Mouse (Mus musculus) liver, embryonic 15.5 days (tissue): ENCODE data around the gene Oaz2. TPM values are rescaled to one million over a fixed set of nuclear protein-coding genes. Genes with fewer than 3 reads are reported as not detected.

ENCODE experiments used
- ATAC-seq: fragments of 200-750 bp; cut with Nextera tagmentation; 2 replicates; pipeline ENCODE4 v1.8.0; 2017; ENCODE audit warnings: moderate number of reproducible peaks, mild to moderate bottlenecking, moderate library complexity; ENCODE audit not compliant: insufficient read depth
- H3K27ac ChIP-seq: fragments of 300-500 bp; sonication (generic); replicated peaks from 2 replicates; pipeline ENCODE4 v1.5.1; 2015; ENCODE audit warnings: mild to moderate bottlenecking, inconsistent platforms
- H3K27me3 ChIP-seq: fragments of 300-500 bp; sonication (generic); 2 replicates; pipeline ENCODE4 v1.6.1; 2015; ENCODE audit warnings: mild to moderate bottlenecking, inconsistent platforms
- H3K36me3 ChIP-seq: fragments of 300-500 bp; sonication (generic); replicated peaks from 2 replicates; pipeline ENCODE4 v1.6.1; 2015; ENCODE audit warnings: moderate library complexity, mild to moderate bottlenecking, inconsistent platforms
- H3K4me1 ChIP-seq: fragments of 300-500 bp; sonication (generic); replicated peaks from 2 replicates; pipeline ENCODE4 v1.6.1; 2015; ENCODE audit warnings: inconsistent platforms
- H3K4me2 ChIP-seq: fragments of 300-500 bp; sonication (generic); 2 replicates; pipeline ENCODE4 v1.6.1; 2015; ENCODE audit warnings: moderate library complexity, mild to moderate bottlenecking, inconsistent platforms
- H3K4me3 ChIP-seq: fragments of 300-500 bp; sonication (generic); replicated peaks from 2 replicates; pipeline ENCODE4 v1.5.1; 2015; ENCODE audit warnings: mild to moderate bottlenecking, inconsistent platforms
- H3K9ac ChIP-seq: fragments of 300-500 bp; sonication (generic); 2 replicates; pipeline ENCODE4 v1.6.1; 2015; ENCODE audit warnings: moderate library complexity, mild to moderate bottlenecking, inconsistent platforms
- H3K9me3 ChIP-seq: fragments of 300-500 bp; sonication (generic); replicated peaks from 2 replicates; pipeline ENCODE4 v1.6.1; 2016; ENCODE audit warnings: inconsistent platforms
- WGBS: fragments of 180-500 bp; shearing (Covaris S2); methylation state at CpG from one replicate; pipeline ENCODE4 v1.1.7; 2015; ENCODE audit warnings: mixed read lengths; ENCODE audit not compliant: insufficient replicate concordance; 5-methylcytosine and 5-hydroxymethylcytosine counted together
- polyA plus RNA-seq: library from polyadenylated mRNA; unstranded; fragments of >200 nt; fragmentation: Nextera tagmentation; extraction: Ambion mirVana; gene quantifications from 2 replicates; pipeline ENCODE4 v1.2.1, GENCODE M21; 2015

Oaz2 gene
- polyA plus RNA-seq, 1 experiment from 2014 or later, result 51.7 TPM

DNA sequence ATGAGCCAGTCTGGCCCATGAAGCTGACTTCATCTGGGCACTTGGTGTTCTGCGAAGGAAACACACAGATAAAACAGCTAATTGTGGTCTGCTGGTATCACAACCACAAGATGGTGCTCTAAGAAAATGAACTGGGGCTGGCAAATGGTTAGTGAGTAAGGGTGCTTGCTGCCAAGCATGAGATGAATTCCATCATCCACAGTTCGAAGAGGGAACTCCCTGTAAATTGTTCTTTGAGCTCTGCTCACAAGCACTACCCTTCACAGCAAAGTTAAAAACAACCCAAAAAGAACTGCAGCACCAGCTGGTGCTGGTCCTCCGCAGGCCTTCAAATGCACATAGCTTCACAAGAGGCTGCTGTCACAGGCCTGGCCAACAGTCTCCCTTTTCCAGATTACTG is 27.8 kb downstream of the Oaz2 start:
- H3K4me2 ChIP-seq, result no peak overlapping the region
- no peak overlapping the region for H3K27ac ChIP-seq
- H3K9me3 ChIP-seq, result no peaks in the 10 kb centered on the region
- no peak for ATAC-seq
- 65% methylated on average over 3 of the region's 3 CpGs for WGBS
- no peak overlapping the region for H3K4me3 ChIP-seq
- H3K36me3 ChIP-seq, result peaks cover 68% of the 10 kb centered on the region
- H3K9ac ChIP-seq, result no peak overlapping the region
- H3K4me1 ChIP-seq, result peaks cover 11% of the 10 kb centered on the region
- H3K27me3 ChIP-seq, result no peaks in the 10 kb centered on the region

DNA sequence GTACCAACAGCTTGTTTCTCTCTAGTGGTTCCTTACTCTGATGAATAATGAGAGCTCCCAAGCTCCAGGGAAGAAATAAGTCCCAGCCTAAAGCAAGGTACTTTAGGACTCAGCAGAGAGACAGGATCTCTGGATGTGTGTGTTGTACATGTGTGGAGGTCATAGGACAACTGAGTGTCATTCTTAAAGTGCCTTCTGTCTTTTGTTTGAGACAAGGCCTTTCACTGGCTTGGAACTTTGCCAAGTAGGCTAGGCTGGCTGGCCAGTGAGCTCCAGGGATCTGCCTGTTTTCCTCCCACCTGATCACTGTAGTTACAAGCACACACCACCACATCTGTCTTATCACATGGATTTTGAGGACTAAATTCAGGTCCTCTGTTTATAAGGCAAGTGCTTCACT is 28.5 kb downstream of the Oaz2 start:
- Histone ChIP-seq H3K4me2 (no peak overlapping the region), H3K36me3 (peaks cover 70% of the 10 kb centered on the region), H3K9me3 (no peaks in the 10 kb centered on the region), H3K4me1 (peaks cover 11% of the 10 kb centered on the region), H3K27me3 (no peaks in the 10 kb centered on the region), H3K4me3 (no peak overlapping the region), H3K27ac (no peak overlapping the region), H3K9ac (no peak overlapping the region)
- no peak for ATAC-seq

DNA sequence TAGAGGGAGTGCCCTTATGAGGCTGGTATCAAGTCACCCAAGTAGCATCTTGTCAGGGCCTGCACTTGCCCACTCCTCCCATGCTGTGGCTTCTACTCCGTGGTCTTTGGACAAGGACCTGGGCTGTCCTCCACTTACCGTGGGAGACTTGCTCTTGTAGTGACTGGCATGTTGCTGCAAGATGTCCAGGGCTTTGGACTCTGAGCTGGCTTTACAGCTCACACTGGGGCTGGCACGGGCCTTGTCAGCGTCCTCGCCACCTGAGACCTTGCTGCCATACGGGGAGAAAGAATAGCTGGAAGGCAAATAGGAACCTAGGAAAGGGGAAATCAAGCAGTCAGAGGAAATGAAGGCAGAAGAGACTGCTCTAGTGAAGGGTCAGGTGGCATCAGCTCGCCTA is 29.6 kb downstream of the Oaz2 start:
- 70% methylated on average over 7 of the region's 7 CpGs for WGBS

DNA sequence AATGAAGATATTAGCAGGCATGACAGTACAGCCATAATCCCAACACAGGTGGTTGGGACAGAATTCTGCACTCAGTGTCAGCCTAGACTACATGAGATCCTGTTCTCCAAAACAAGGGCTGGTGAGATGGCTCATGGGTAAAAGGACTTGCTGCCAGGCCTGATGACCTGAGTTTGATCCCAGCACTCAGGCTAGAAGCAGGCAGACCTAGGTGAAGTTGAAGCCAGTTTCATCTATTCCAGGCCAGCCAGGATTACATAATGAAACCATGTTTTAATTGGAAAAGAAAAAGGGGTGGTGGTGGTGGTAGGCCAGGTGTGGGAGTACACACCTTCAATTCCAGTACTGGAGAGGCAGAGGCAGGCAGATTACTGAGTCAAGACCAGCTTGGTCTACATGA is 30.2 kb downstream of the Oaz2 start:
- Histone ChIP-seq H3K4me1 (peaks cover 7% of the 10 kb centered on the region), H3K4me3 (no peak overlapping the region), H3K36me3 (peaks cover 83% of the 10 kb centered on the region), H3K27me3 (no peaks in the 10 kb centered on the region), H3K9ac (no peak overlapping the region), H3K4me2 (no peak overlapping the region), H3K9me3 (no peaks in the 10 kb centered on the region), H3K27ac (no peak overlapping the region)
- ATAC-seq, result no peak

More for the DNA sequence above, 29.6 kb downstream of the Oaz2 start:
- Histone ChIP-seq H3K9me3 (no peaks in the 10 kb centered on the region), H3K27ac (no peak overlapping the region), H3K9ac (no peak overlapping the region), H3K4me2 (no peak overlapping the region), H3K27me3 (no peaks in the 10 kb centered on the region), H3K4me3 (no peak overlapping the region), H3K4me1 (peaks cover 11% of the 10 kb centered on the region), H3K36me3 (peaks cover 77% of the 10 kb centered on the region)
- no peak for ATAC-seq

DNA sequence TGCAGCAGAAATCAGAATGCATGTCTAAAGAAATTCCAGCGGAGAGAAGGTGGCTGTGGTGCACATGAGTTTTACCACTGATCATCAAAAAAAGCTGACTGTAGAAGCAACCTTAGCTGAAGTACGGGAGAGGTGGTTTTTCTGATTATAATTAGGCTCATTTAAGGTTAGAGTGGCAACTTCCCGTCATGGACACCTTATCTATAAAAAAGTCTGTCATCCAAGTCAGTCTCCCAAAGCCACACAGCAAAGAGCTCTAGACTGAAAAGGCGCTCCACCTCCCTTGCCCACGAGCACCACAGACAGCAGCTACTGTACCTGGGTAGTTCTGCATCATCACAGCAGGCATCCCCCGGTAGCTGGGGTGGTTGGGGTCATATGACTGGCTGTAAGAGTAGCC is 32.7 kb downstream of the Oaz2 start:
- 41% methylated on average over 6 of the region's 6 CpGs for WGBS
- H3K4me2 ChIP-seq, result no peak overlapping the region
- no peak overlapping the region for H3K27ac ChIP-seq
- ATAC-seq, result no peak
- H3K9me3 ChIP-seq, result no peaks in the 10 kb centered on the region
- H3K36me3 ChIP-seq, result peaks cover 79% of the 10 kb centered on the region
- no peaks in the 10 kb centered on the region for H3K4me1 ChIP-seq
- H3K4me3 ChIP-seq, result no peak overlapping the region
- H3K9ac ChIP-seq, result no peak overlapping the region
- H3K27me3 ChIP-seq, result no peaks in the 10 kb centered on the region

DNA sequence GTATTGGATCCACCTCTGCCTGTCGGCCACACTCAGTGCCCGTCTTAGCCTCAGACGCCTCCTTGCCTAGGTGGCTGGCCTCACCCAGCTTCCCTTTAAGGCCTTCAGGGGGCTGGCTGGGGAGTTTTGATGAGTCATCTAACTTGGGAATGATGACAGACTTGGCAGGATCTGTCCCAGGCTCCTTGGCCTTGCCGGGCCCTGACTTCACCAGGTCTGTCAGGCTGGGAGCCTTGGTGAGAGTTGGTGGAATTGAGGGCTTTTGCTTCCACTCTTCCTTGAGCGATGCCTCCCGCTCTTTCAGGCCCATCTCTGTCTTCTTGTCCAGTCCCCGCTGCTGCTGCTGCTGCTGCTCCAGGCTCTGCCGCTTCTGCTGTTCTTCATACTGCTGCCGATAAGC is 34.5 kb downstream of the Oaz2 start:
- Histone ChIP-seq H3K4me1 (no peaks in the 10 kb centered on the region), H3K27ac (no peak overlapping the region), H3K9ac (no peak overlapping the region), H3K36me3 (peaks cover 62% of the 10 kb centered on the region), H3K4me3 (no peak overlapping the region), H3K4me2 (no peak overlapping the region), H3K27me3 (no peaks in the 10 kb centered on the region), H3K9me3 (no peaks in the 10 kb centered on the region)
- ATAC-seq, result no peak
- WGBS, result 86% methylated on average over 9 of the region's 9 CpGs

DNA sequence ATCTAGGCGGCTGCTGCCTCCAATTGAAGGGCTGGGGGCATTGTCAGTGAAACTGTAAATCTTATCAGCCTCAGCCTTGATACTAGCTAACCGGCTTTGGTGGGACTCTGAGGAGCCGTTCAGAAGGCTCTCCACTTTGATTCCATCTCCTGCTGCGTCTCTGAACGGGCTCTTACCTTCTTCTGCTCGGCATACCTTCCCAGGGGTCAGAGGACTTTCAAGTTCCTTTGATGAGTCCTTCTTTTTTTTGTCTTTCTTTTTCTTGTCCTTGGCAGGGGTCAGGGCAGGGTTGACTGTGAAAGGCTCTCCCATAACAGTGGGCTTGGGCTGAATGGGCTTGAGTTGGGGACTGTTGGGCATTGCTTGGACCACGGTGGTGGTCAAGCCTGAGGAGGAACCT is 35.4 kb downstream of the Oaz2 start:
- Histone ChIP-seq H3K27me3 (no peaks in the 10 kb centered on the region), H3K9me3 (no peaks in the 10 kb centered on the region), H3K9ac (no peak overlapping the region), H3K4me3 (no peak overlapping the region), H3K27ac (no peak overlapping the region), H3K4me2 (no peak overlapping the region), H3K4me1 (no peaks in the 10 kb centered on the region), H3K36me3 (peaks cover 56% of the 10 kb centered on the region)
- WGBS, result 84% methylated on average over 7 of the region's 7 CpGs
- ATAC-seq, result no peak

DNA sequence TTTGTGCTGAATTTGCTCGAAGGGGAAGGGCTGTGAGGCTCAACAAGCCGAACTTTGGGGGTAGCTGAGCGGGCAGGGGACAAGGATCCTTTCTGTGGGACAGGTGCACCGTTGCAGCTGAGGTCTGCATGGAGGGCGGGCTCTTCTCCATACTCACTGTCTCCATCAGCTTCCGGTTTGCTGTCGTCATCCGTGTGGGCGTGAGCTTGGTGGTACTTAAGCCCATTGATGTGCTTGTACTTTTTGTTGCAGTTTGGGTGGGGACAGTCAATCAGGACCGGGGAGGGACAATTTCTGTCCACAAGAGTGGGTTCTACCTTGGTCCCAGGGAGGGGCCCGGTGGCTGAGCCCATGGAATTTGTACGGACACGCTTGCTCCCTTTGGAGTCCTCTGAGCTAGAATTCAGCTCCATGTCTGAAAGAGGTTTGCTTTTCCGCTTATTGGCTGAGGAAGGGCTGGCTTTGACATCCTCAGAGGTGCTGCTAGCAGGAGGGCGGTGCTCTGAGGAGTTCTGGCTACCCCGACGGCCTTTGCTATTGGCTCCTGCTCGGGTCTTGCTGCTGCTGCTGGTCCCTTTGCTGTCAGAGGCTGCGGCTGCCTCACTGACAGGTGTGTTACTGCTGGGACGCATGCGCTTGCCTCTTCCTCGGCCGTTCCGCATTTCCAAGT is 36.3 kb downstream of the Oaz2 start:
- H3K4me3 ChIP-seq, result no peak overlapping the region
- no peak overlapping the region for H3K27ac ChIP-seq
- H3K36me3 ChIP-seq, result peaks cover 49% of the 10 kb centered on the region
- ATAC-seq, result no peak
- H3K9ac ChIP-seq, result no peak overlapping the region
- H3K4me1 ChIP-seq, result no peaks in the 10 kb centered on the region
- H3K4me2 ChIP-seq, result no peak overlapping the region
- no peaks in the 10 kb centered on the region for H3K27me3 ChIP-seq
- no peaks in the 10 kb centered on the region for H3K9me3 ChIP-seq
- 85% methylated on average over 24 of the region's 24 CpGs for WGBS

DNA sequence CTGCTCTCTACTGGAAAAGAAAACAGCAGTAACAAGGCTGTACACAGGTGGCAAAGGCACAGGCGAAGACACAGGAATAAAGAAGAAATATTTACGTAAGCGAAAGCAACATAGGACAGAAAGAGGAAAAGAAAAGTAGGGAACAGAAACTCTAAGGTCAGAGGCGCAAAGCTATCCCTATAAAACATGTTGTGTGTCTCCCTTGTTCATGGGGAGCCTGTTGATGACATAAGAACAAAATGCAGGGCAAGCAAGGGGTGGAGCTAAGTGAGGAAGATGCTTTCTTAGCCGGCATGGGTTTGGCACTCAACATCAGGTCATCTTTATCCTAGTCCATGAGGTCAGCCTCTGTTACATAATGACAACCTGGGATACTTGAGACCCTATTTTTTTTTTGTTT is 50.4 kb downstream of the Oaz2 start:
- H3K9ac ChIP-seq, result no peak overlapping the region
- no peak overlapping the region for H3K27ac ChIP-seq
- 77% methylated on average over 5 of the region's 5 CpGs for WGBS
- H3K4me3 ChIP-seq, result no peak overlapping the region
- H3K27me3 ChIP-seq, result no peaks in the 10 kb centered on the region
- 0 out of 2 replicates have a peak, but pooled peaks cover 6% of the 10 kb centered on the region for H3K4me1 ChIP-seq
- no peak overlapping the region for H3K4me2 ChIP-seq
- ATAC-seq, result no peak
- no peaks in the 10 kb centered on the region for H3K36me3 ChIP-seq
- no peaks in the 10 kb centered on the region for H3K9me3 ChIP-seq

DNA sequence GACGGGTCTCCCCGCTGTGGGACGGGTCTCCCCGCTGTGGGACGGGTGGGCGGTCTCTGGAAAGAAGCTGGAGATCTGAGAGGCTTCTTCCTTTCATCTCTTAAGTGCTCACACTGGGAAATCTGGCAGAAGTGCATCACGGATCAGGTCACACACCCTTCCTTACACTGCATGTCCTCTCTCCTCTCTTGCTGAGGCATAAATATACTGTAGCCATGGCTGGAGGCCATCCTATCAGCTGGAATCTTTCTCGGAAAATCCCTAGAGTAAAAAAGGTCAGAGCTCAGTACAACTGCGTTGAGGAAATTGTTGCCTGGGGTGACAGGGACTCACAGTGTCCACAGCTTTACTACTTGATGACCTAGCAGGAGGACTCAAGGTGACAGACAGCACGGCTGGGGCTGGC is 53.4 kb downstream of the Oaz2 start:
- H3K4me1 ChIP-seq, result peaks cover 11% of the 10 kb centered on the region; the same call in 1 of the 2 replicates
- 63% methylated on average over 10 of the region's 10 CpGs for WGBS
- no peak overlapping the region for H3K4me3 ChIP-seq
- H3K27me3 ChIP-seq, result no peaks in the 10 kb centered on the region
- no peaks in the 10 kb centered on the region for H3K36me3 ChIP-seq
- no peak overlapping the region for H3K27ac ChIP-seq
- ATAC-seq, result no peak
- H3K4me2 ChIP-seq, result no peak overlapping the region
- no peak overlapping the region for H3K9ac ChIP-seq
- H3K9me3 ChIP-seq, result no peaks in the 10 kb centered on the region

DNA sequence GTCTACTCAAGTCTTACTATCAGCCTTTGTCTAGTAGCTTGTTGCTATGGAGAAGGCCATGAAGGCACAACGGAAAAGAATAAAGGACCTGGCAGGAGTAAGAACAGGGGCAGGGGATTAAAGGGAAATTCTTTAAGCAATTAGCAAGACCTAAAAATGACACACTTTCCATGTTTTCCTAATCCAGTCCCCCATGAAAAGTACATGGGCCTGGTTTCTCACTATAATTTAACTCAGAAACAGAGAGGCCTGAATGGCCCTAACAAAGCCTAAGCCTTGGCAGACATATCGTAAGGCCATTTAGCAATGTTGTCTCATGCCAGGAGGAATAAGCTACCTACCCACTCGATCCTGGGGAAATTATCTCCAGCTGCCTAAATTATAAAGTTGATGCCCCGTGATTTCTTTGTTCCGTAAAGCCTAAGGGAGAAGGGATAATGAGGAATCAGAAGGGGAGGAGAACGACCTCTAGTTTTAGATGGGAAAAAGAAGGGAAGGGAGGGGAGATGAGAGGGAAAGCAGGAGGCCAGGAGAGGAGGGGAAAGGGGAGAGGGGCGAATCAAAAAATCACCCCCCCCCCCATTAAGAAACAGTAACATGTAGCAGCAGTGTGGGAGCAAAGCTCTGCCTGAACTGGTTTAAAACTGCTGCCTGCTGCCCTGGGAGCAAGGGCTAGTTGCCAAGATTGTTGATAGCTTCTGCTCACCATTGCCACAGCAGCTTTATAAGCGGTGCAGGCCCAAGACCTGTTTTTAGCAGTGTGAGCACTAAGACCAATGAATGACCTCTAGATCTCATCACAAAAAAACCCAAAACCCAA is 56.9 kb downstream of the Oaz2 start:
- Histone ChIP-seq H3K4me1 (peaks cover 11% of the 10 kb centered on the region; the same call in 1 of the 2 replicates), H3K9ac (no peak overlapping the region), H3K27ac (no peak overlapping the region), H3K4me3 (no peak overlapping the region), H3K27me3 (no peaks in the 10 kb centered on the region), H3K36me3 (0 out of 2 replicates have a peak, but pooled peaks cover 5% of the 10 kb centered on the region), H3K4me2 (no peak overlapping the region), H3K9me3 (no peaks in the 10 kb centered on the region)
- WGBS, result 70% methylated on average over 8 of the region's 8 CpGs
- no peak for ATAC-seq
